Mouse (Mus musculus) forebrain, embryonic 16.5 days (tissue): ENCODE data around the gene Ptcra. TPM values are rescaled to one million over a fixed set of nuclear protein-coding genes. Genes with fewer than 3 reads are reported as not detected.
"Not testable (repeated sequence)": the region's sequence is repeated elsewhere in the genome, so short reads cannot be mapped to it uniquely, and the experiment has no call there.

ENCODE experiments used
- ATAC-seq: fragments of 200-750 bp; cut with Nextera tagmentation; 2 replicates; pipeline ENCODE4 v1.8.0; 2017; ENCODE audit warnings: mild to moderate bottlenecking, moderate library complexity
- H3K27ac ChIP-seq: fragments of 300-500 bp; sonication (generic); 2 replicates; pipeline ENCODE4 v1.5.1; 2014; ENCODE audit warnings: low read length, control low read depth
- H3K27me3 ChIP-seq: fragments of 300-500 bp; sonication (generic); replicated peaks from 2 replicates; pipeline ENCODE4 v1.6.1; 2014; ENCODE audit warnings: low read length; ENCODE audit not compliant: control insufficient read depth, insufficient read depth
- H3K36me3 ChIP-seq: fragments of 300-500 bp; sonication (generic); 2 replicates; pipeline ENCODE4 v1.6.1; 2014; ENCODE audit not compliant: control insufficient read depth, insufficient read depth
- H3K4me1 ChIP-seq: fragments of 300-500 bp; sonication (generic); replicated peaks from 2 replicates; pipeline ENCODE4 v1.6.1; 2014; ENCODE audit warnings: low read length; ENCODE audit not compliant: control insufficient read depth, insufficient read depth
- H3K4me2 ChIP-seq: fragments of 300-500 bp; sonication (generic); 2 replicates; pipeline ENCODE4 v1.6.1; 2014; ENCODE audit warnings: mild to moderate bottlenecking, low read length, control low read depth
- H3K4me3 ChIP-seq: fragments of 300-500 bp; sonication (generic); replicated peaks from 2 replicates; pipeline ENCODE4 v1.5.1; 2014; ENCODE audit warnings: mild to moderate bottlenecking, low read length, control low read depth
- H3K9ac ChIP-seq: fragments of 300-500 bp; sonication (generic); replicated peaks from 2 replicates; pipeline ENCODE4 v1.6.1; 2014; ENCODE audit warnings: low read depth, low read length, control low read depth
- H3K9me3 ChIP-seq: fragments of 300-500 bp; sonication (generic); 2 replicates; pipeline ENCODE4 v1.6.1; 2016; ENCODE audit warnings: low read length; ENCODE audit not compliant: control insufficient read depth
- WGBS: fragments of 180-500 bp; shearing (Covaris S2); extraction: QIAGEN DNeasy Blood & Tissue Kit; methylation state at CpG from one replicate; pipeline ENCODE4 v1.1.7; 2014; 5-methylcytosine and 5-hydroxymethylcytosine counted together
- polyA plus RNA-seq: library from polyadenylated mRNA; unstranded; fragments of >200 nt; fragmentation: Nextera tagmentation; extraction: Ambion mirVana; gene quantifications from 2 replicates; pipeline ENCODE4 v1.2.1, GENCODE M21; 2015

Ptcra gene
- polyA plus RNA-seq, 1 experiment from 2014 or later, result not detected

GRCm38 (mm10) chr17:46792963-46793362 is 29.5 kb upstream of the Ptcra start:
- Histone ChIP-seq H3K4me1 (no peaks in the 10 kb centered on the region), H3K36me3 (no peaks in the 10 kb centered on the region), H3K27me3 (no peaks in the 10 kb centered on the region), H3K27ac (no peak overlapping the region), H3K4me2 (no peak overlapping the region), H3K4me3 (no peak overlapping the region), H3K9ac (no peak overlapping the region), H3K9me3 (no peaks in the 10 kb centered on the region)
- WGBS, result 93% methylated on average over 2 of the region's 2 CpGs
- no peak for ATAC-seq

- H3K4me2 ChIP-seq, result not testable (repeated sequence)
- WGBS, result 47% methylated on average over 2 of the region's 2 CpGs
These were observed 24.5 kb upstream of the Ptcra start for GRCm38 (mm10) chr17:46787974-46788373.

GRCm38 (mm10) chr17:46786952-46787351 is 23.4 kb upstream of the Ptcra start:
- Histone ChIP-seq H3K27ac (no peak overlapping the region), H3K4me3 (no peak overlapping the region), H3K4me1 (no peaks in the 10 kb centered on the region), H3K27me3 (no peaks in the 10 kb centered on the region), H3K9ac (no peak overlapping the region), H3K9me3 (no peaks in the 10 kb centered on the region), H3K4me2 (no peak overlapping the region), H3K36me3 (no peaks in the 10 kb centered on the region)
- WGBS, result 94% methylated on average over 5 of the region's 5 CpGs
- no peak for ATAC-seq

More at GRCm38 (mm10) chr17:46787974-46788373, 24.5 kb upstream of the Ptcra start:
- not testable (repeated sequence) for H3K4me1 ChIP-seq, H3K27ac ChIP-seq, H3K36me3 ChIP-seq, H3K9me3 ChIP-seq, ATAC-seq, H3K4me3 ChIP-seq, H3K27me3 ChIP-seq, H3K9ac ChIP-seq

- Histone ChIP-seq H3K9me3 (no peaks in the 10 kb centered on the region), H3K4me1 (peaks cover 9% of the 10 kb centered on the region), H3K4me3 (peak overlapping the region; percentile 76), H3K27me3 (no peaks in the 10 kb centered on the region), H3K27ac (peak overlapping the region; percentile 94; the same call in 1 of the 2 replicates), H3K36me3 (peaks cover 14% of the 10 kb centered on the region), H3K9ac (no peak overlapping the region), H3K4me2 (peak overlapping the region; percentile 60)
- WGBS, result 73% methylated on average over 2 of the region's 2 CpGs
- ATAC-seq, result no peak; the same call in 1 of the 2 replicates
These were observed 19.7 kb upstream of the Ptcra start for GRCm38 (mm10) chr17:46783222-46783565.

- peak within 1 kb of the TSS; percentile 94 for H3K27ac ChIP-seq
- peak within 1 kb of the TSS; percentile 76 for H3K4me3 ChIP-seq
- H3K9me3 ChIP-seq, result no peaks in the 10 kb centered on the region
- peak within 1 kb of the TSS; percentile 60 for H3K4me2 ChIP-seq
- H3K9ac ChIP-seq, result peak within 1 kb of the TSS; percentile 80
- H3K27me3 ChIP-seq, result no peaks in the 10 kb centered on the region
- under 1% methylated on average over 44 of the region's 44 CpGs for WGBS
- ATAC-seq, result peak; percentile 98
- H3K36me3 ChIP-seq, result peaks cover 18% of the 10 kb centered on the region
- H3K4me1 ChIP-seq, result peaks cover 9% of the 10 kb centered on the region
These were observed 19.1 kb upstream of the Ptcra start, which contains the start of gene Rpl7l1 for GRCm38 (mm10) chr17:46782341-46783221. Gene Rpl7l1 (minus strand): TSS chr17:46782672.

GRCm38 (mm10) chr17:46781876-46782275 is 18.4 kb upstream of the Ptcra start:
- no peak for ATAC-seq
- peak overlapping the region; percentile 80 for H3K9ac ChIP-seq
- H3K4me2 ChIP-seq, result peak overlapping the region; percentile 60
- 2% methylated on average over 11 of the region's 11 CpGs for WGBS
- H3K27me3 ChIP-seq, result no peaks in the 10 kb centered on the region
- H3K9me3 ChIP-seq, result no peaks in the 10 kb centered on the region
- H3K27ac ChIP-seq, result peak overlapping the region; percentile 94
- peak overlapping the region; percentile 76 for H3K4me3 ChIP-seq
- peaks cover 9% of the 10 kb centered on the region for H3K4me1 ChIP-seq
- peaks cover 22% of the 10 kb centered on the region for H3K36me3 ChIP-seq

- no peak overlapping the region for H3K4me3 ChIP-seq
- ATAC-seq, result no peak
- no peak overlapping the region for H3K9ac ChIP-seq
- peaks cover 33% of the 10 kb centered on the region for H3K36me3 ChIP-seq
- H3K27ac ChIP-seq, result no peak overlapping the region
- WGBS, result 87% methylated on average over 3 of the region's 3 CpGs
- H3K27me3 ChIP-seq, result no peaks in the 10 kb centered on the region
- no peak overlapping the region for H3K4me2 ChIP-seq
- no peaks in the 10 kb centered on the region for H3K9me3 ChIP-seq
- H3K4me1 ChIP-seq, result peaks cover 23% of the 10 kb centered on the region
These were observed 12.6 kb upstream of the Ptcra start for GRCm38 (mm10) chr17:46776087-46776486.

GRCm38 (mm10) chr17:46775070-46775469 is 11.6 kb upstream of the Ptcra start:
- Histone ChIP-seq H3K4me3 (no peak overlapping the region), H3K36me3 (peaks cover 31% of the 10 kb centered on the region), H3K4me1 (peaks cover 21% of the 10 kb centered on the region), H3K9me3 (no peaks in the 10 kb centered on the region), H3K27ac (no peak overlapping the region), H3K4me2 (no peak overlapping the region), H3K27me3 (no peaks in the 10 kb centered on the region), H3K9ac (no peak overlapping the region)
- WGBS, result 94% methylated on average over 9 of the region's 9 CpGs
- no peak for ATAC-seq

GRCm38 (mm10) chr17:46774131-46774472 is 10.6 kb upstream of the Ptcra start:
- no peak for ATAC-seq
- 41% methylated on average over 2 of the region's 2 CpGs for whole genome bisulfite sequencing
- Histone ChIP-seq H3K4me3 (no peak overlapping the region), H3K4me1 (peaks cover 21% of the 10 kb centered on the region), H3K9ac (no peak overlapping the region), H3K4me2 (no peak overlapping the region), H3K9me3 (no peaks in the 10 kb centered on the region), H3K36me3 (peaks cover 24% of the 10 kb centered on the region), H3K27me3 (no peaks in the 10 kb centered on the region), H3K27ac (no peak overlapping the region)
